Mouse (Mus musculus): ENCODE measurements around the gene Angel1. TPM values are rescaled to one million over a fixed set of nuclear protein-coding genes. Genes with fewer than 3 reads are reported as not detected.

Angel1 gene
- polyA plus RNA-seq, 1 experiment: 23.6 TPM

DNA sequence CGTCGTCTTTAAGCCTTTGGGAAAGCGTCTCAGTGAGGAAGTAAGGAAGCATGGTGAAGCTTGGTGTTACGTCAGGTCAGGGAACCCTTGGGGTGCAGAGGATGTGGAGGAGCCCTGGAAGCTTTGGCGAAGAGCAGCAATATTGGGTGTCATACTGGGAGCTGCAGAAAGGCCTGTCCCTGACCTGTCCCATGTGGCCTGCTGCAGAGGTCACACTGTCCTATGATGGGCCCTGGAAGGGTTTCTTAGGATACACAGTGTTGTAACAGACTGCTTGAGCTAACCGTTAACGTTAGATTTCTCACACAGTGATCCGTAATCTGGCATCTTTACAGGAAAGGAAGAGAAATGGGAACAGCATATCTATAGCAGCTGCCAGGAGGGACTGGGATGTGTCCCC, 44.1 kb downstream of the Angel1 start:
- TF ChIP-seq POLR2A (IDR thresholded peaks at IDR 0.05; ENCODE audit: borderline replicate concordance, insufficient read depth, low read length) (no peak), CTCF (IDR thresholded peaks at IDR 0.05; ENCODE audit: borderline replicate concordance, insufficient read depth, low read depth, low read length) (no peak)
- Histone ChIP-seq H3K27ac (ENCODE audit: insufficient read depth, low read length) (peak overlapping the region; percentile 55; the same call in 1 of the 2 replicates), H3K27me3 (ENCODE audit: control insufficient read depth, insufficient read depth, low read length) (no peaks in the 10 kb centered on the region), H3K4me1 (ENCODE audit: control insufficient read depth, insufficient read depth, low read length) (peaks cover 44% of the 10 kb centered on the region), H3K4me3 (replicated peaks; ENCODE audit: insufficient read depth, low read depth, low read length) (peak overlapping the region; percentile 65)
- peak; percentile 25 to 45 for DNase-seq
- 11% methylated on average over 8 of the region's 8 CpGs for WGBS

- DNase-seq: peak; percentile 31 to 40
- Histone ChIP-seq H3K27me3 (ENCODE audit: control insufficient read depth, insufficient read depth, low read length) (no peaks in the 10 kb centered on the region), H3K27ac (ENCODE audit: insufficient read depth, low read length) (peak overlapping the region; percentile 55), H3K4me1 (ENCODE audit: control insufficient read depth, insufficient read depth, low read length) (peaks cover 40% of the 10 kb centered on the region), H3K4me3 (replicated peaks; ENCODE audit: insufficient read depth, low read depth, low read length) (peak overlapping the region; percentile 65)
- 21% methylated on average over 9 of the region's 9 CpGs for WGBS
- TF ChIP-seq POLR2A (IDR thresholded peaks at IDR 0.05; ENCODE audit: borderline replicate concordance, insufficient read depth, low read length) (no peak), CTCF (IDR thresholded peaks at IDR 0.05; ENCODE audit: borderline replicate concordance, insufficient read depth, low read depth, low read length) (no peak)
These were observed 44.6 kb downstream of the Angel1 start for GRCm38 (mm10) chr12:86681626-86682025.

DNA sequence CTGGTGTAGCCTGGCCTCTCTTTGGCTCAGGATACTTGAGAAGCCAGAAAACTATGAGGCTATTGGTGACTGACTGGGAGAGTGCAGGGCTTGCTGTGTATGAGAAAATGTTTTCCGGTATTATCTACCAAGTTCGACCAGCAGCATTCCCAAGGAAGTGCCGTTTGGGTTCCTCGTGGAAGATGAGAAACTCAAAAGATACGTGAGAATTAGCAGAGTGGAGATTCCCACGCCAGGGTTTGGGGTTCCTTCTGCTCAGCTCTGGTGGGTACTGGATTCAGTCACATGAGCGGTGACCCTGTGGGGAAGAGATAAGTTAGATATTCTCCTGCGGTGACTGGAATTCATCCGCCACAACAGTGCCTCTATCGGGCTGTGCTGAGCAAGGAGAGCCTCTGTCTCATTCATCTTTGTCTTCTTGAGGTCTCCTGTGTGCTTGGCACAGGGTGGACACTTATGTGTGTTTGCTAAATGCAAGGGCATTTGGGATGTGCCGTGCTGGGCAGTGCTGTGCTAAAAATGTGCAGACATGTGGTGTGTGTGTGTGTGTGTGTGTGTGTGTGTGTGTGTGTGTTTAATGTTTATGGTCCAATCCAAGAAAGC, 45.6 kb downstream of the Angel1 start:
- H3K27ac ChIP-seq (ENCODE audit: insufficient read depth, low read length): peak overlapping the region; percentile 87
- 1% methylated on average over 11 of the region's 11 CpGs for WGBS

DNA sequence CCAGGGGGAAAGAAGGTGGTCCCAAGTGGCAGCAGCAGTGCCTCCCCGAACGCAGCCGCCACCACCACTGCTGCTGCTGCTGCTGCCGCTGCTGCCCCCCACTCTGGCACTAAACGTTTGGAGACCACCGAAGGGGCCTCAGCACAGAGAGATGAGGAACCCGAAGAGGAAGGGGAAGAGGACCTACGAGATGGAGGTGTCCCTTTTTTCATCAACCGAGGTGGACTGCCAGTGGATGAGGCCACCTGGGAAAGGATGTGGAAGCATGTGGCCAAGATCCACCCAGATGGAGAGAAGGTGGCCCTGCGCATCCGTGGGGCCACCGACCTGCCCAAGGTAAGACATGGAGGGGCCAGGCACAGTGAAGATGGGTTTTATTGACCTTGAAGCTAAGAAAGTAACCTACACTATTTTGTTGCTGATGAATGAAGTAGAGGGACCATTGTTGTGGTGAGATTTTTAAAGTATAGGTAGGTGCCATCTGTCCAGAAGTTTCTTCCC, 46.2 kb downstream of the Angel1 start:
- H3K4me1 ChIP-seq (ENCODE audit: control insufficient read depth, insufficient read depth, low read length): peaks cover 28% of the 10 kb centered on the region
- H3K4me3 ChIP-seq (replicated peaks; ENCODE audit: insufficient read depth, low read depth, low read length): peak overlapping the region; percentile 81
- peak overlapping the region; percentile 87 for H3K27ac ChIP-seq (ENCODE audit: insufficient read depth, low read length)
- no peaks in the 10 kb centered on the region for H3K27me3 ChIP-seq (ENCODE audit: control insufficient read depth, insufficient read depth, low read length)
- WGBS: 1% methylated on average over 12 of the region's 12 CpGs
- TF ChIP-seq POLR2A (IDR thresholded peaks at IDR 0.05; ENCODE audit: borderline replicate concordance, insufficient read depth, low read length) (no peak), CTCF (IDR thresholded peaks at IDR 0.05; ENCODE audit: borderline replicate concordance, insufficient read depth, low read depth, low read length) (no peak)
- peak; percentile 39 to 58 for DNase-seq

More for the DNA sequence above, 45.6 kb downstream of the Angel1 start:
- H3K27me3 ChIP-seq (ENCODE audit: control insufficient read depth, insufficient read depth, low read length): no peaks in the 10 kb centered on the region
- peak; percentile 60 to 63 for DNase-seq
- H3K4me1 ChIP-seq (ENCODE audit: control insufficient read depth, insufficient read depth, low read length): peaks cover 34% of the 10 kb centered on the region
- TF ChIP-seq CTCF (IDR thresholded peaks at IDR 0.05; ENCODE audit: borderline replicate concordance, insufficient read depth, low read depth, low read length): peak; percentile 20; the same call in 1 of the 2 replicates
- no peak for TF ChIP-seq POLR2A (IDR thresholded peaks at IDR 0.05; ENCODE audit: borderline replicate concordance, insufficient read depth, low read length)
- H3K4me3 ChIP-seq (replicated peaks; ENCODE audit: insufficient read depth, low read depth, low read length): peak overlapping the region; percentile 81

GRCm38 (mm10) chr12:86679546-86679930, 46.7 kb downstream of the Angel1 start:
- Histone ChIP-seq H3K4me1 (ENCODE audit: control insufficient read depth, insufficient read depth, low read length) (peaks cover 27% of the 10 kb centered on the region), H3K4me3 (replicated peaks; ENCODE audit: insufficient read depth, low read depth, low read length) (peak overlapping the region; percentile 81), H3K27ac (ENCODE audit: insufficient read depth, low read length) (peak overlapping the region; percentile 85), H3K27me3 (ENCODE audit: control insufficient read depth, insufficient read depth, low read length) (no peaks in the 10 kb centered on the region)
- no peak for TF ChIP-seq CTCF (IDR thresholded peaks at IDR 0.05; ENCODE audit: borderline replicate concordance, insufficient read depth, low read depth, low read length)
- peak; percentile 32; the same call in 1 of the 2 replicates for TF ChIP-seq POLR2A (IDR thresholded peaks at IDR 0.05; ENCODE audit: borderline replicate concordance, insufficient read depth, low read length)
- WGBS: under 1% methylated on average over 9 of the region's 9 CpGs
- peak; percentile 60 to 65 for DNase-seq

DNA sequence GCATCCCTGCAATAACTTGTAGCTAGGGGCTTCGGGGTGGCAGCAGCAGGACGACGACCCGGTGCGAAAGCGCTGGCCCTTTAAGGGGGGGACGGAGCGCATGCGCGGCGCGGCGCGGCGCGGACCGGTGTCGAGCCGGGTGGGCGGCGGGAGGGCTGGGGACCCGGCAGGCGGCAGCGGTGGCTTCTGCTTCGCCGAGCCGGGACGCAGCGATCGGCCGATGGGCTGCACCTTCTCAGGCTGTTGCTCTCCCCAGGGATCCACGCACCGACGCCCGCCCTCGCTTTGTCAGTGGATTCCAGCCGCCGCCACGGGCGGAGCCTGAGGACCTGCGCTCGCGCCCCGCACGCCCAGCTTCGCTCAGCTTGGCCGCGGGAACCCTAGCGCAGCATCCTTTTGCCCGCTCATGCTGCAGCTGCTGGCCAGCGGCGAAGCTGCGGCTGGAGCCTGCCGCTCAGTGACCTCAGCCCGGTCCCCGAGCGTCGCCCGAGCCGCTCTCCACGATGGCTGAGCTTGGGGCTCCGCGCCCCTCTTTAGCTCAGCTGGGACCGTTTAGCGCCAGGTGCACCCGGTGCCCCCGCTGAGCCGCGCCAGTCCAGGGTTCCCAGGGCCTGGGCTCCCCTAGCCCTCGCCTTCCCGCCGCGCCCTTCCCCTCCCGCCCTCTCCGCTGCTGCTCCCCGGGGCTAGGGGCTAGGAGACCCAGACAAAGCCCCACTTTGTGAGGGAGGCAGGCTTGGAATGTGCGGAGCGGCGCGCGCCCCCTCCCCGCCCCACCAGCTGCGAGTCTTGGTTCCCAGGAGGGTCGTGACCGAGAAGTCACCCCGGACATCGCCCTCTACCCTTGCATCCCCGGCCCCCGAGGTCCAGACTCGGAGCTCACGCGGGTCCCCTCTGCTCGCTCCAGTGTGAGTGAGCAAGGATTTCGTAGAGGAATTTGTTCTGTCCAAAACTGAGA, 47.4 kb downstream of the Angel1 start, which contains the start of gene Vash1:
Gene Vash1 (plus strand): TSS at position 110 of the 955 bp plus-strand sequence.
- Histone ChIP-seq H3K4me1 (ENCODE audit: control insufficient read depth, insufficient read depth, low read length) (peaks cover 23% of the 10 kb centered on the region), H3K4me3 (replicated peaks; ENCODE audit: insufficient read depth, low read depth, low read length) (peak within 1 kb of the TSS; percentile 81), H3K27me3 (ENCODE audit: control insufficient read depth, insufficient read depth, low read length) (no peaks in the 10 kb centered on the region), H3K27ac (ENCODE audit: insufficient read depth, low read length) (peak within 1 kb of the TSS; percentile 85)
- under 1% methylated on average over 93 of the region's 94 CpGs for WGBS
- TF ChIP-seq POLR2A (IDR thresholded peaks at IDR 0.05; ENCODE audit: borderline replicate concordance, insufficient read depth, low read length) (peak; percentile 79), CTCF (IDR thresholded peaks at IDR 0.05; ENCODE audit: borderline replicate concordance, insufficient read depth, low read depth, low read length) (no peak)
- peak; percentile 80 to 85 for DNase-seq

GRCm38 (mm10) chr12:86672507-86672906, 53.8 kb downstream of the Angel1 start:
- Histone ChIP-seq H3K4me1 (ENCODE audit: control insufficient read depth, insufficient read depth, low read length) (no peaks in the 10 kb centered on the region), H3K27ac (ENCODE audit: insufficient read depth, low read length) (no peak overlapping the region), H3K27me3 (ENCODE audit: control insufficient read depth, insufficient read depth, low read length) (no peaks in the 10 kb centered on the region), H3K4me3 (replicated peaks; ENCODE audit: insufficient read depth, low read depth, low read length) (no peak overlapping the region)
- TF ChIP-seq CTCF (IDR thresholded peaks at IDR 0.05; ENCODE audit: borderline replicate concordance, insufficient read depth, low read depth, low read length) (no peak), POLR2A (IDR thresholded peaks at IDR 0.05; ENCODE audit: borderline replicate concordance, insufficient read depth, low read length) (no peak)
- no peak for DNase-seq
- 82% methylated on average over 5 of the region's 5 CpGs for WGBS
